Mouse (Mus musculus): ENCODE measurements around the gene Romo1. TPM values are rescaled to one million over a fixed set of nuclear protein-coding genes. Genes with fewer than 3 reads are reported as not detected.

Gene Romo1
- total RNA-seq, 4 experiments from 2014 or later, result 238 to 388 (median 304) TPM

DNA sequence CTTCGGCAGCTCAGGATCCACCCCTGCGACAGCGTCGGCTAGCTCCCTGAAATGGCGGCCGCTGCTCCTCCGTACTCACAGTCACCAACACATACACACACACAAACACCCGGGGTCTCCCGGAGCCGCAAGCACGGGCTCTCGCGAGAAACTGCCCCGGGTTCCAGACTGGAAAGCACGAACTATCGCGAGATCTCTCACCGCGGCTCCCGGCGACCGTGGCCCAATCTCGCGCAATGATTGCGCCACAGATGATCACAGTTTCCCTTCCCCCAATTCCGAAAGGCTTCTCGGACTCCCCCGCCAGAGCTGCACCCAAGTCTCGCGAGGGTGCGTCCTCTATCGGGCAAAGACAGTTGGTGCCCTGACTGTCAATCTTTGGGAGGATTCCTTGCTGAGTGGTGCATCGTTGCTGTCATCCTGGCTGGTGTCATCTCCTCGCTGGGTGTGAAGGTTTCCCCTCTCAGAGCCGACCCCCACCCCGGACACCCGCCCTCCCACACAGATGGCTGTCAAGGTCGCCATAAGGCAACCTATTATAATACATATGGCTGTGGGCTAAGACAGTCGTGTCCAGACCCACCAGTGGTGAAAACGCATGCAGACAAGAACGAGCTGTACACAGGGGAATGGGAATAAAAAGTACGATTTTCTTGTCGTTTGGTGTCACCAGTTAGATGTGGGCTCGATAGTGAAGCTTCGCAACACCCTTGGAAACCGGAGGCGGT, 36.4 kb downstream of the Romo1 start, which contains the start of gene Rbm39:
Rbm39 (minus strand) TSS at position 145 of the 728 bp plus-strand sequence.
- peak; percentile 99 for DNase-seq

DNA sequence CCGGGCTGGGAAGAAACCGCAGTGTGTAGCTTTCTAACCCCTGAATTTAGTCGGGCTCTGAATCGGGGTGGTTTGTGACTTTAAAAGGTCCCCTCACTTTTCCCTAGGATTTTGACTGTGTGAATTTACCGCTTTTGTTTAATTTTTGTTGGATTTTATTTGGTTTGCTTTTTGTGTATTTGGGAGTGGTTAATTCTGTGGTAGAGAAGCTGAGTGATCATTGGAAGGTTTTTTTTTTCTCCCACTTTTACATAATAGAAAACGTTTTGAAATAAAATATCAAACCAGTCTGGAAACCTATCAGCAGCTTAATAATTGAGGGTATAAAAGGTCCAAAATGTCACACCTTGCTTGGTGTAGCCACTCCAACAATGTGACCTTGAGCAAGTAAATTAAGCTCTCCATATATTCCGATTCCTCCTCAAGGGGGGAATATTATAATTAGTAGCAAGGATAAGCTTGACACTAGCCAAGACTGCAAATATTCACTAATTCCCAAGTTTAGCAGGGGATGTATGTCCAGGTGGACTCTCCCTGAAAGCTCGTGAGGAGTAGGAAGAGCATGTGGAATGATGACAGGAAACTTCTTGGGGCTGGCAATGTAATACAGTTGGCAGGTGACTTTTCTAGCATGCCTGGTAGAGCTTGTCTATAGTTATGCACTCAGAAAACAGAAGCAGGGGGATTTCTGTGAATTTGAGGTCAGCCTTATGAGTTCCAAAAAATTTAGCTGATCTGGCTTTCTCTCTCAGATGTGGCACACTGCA, 37.2 kb downstream of the Romo1 start:
- no peak for DNase-seq

DNA sequence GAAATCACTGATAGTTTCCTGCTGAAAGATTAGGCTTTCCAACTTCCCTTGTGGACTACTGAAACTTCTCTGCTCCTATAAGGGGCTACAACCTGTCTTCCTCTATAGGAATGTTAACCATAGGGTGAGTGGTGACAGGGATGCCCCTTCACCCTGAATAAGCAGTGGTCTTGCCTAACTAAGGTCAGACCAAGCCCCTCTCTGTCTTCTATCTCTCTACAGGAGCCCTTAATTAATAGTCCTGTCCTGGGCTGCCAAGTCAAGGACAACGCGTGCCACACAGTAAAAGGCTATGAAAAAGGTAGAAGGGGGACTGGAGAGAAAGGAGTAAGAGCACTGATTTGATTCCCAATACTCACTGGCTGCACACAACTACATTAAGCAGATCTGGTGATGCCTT, 37.8 kb downstream of the Romo1 start:
- DNase-seq, result no peak

DNA sequence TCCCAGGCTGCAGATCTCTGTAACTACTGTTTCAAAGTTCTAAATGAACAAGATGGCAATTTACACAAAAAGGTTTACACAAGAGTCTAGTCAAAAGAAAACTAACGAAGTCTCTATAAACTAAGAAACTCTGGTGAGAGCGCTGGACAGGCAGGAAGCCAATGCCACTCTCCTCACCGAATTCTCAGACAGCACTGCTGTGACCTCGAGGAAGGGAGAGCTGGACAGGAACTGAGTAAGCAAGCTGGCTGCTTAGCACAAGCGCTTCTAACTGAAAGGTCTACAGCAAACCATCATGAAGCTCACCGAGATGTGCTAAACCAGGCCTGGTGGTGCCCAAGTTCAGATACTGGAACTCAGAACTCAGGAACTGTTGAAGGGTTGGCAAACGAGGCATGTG, 45.4 kb downstream of the Romo1 start:
- DNase-seq, result peak; percentile 62

DNA sequence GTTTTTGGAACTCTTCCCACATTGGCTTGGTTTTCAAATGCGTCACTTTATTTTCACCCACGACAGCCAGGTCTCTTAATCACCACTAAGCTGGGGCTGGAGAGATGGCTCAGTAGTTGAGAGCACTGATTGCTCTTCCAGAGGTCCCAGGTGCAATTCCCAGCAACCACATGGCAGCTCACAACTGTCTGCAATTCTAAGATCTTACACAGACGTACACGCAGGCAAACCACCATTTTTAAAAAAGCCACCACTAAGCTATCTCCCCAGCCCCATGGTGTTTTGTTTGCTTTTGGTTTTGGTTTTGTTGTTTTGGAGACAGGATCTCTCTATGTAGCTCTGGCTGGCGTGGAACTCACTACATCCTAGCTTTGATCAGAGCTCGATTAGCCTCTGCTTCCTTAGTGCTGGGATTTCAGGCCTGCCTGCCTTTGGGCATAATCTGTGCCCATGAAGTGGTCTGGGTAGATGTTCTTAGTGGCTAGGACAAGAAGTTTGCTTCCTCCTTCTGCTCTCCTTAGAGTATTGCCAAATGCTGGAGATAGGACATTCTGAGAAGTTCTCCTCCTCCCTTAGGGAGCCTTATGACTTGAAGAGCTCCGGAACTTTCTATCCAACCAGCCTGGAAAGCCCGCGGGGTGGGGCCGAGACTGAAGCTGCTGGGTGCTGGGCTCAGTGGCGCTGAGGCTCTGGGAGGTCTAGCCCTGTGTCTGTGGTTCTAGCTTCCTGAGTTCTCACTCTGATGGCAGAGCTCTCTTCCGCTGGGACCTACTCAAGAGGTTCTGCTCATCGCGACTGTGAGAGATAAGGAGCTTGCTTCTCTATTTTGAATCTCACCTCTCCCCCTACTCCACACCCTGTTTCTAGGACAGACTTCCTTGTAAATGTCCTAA, 46.4 kb downstream of the Romo1 start:
- no peak for DNase-seq

DNA sequence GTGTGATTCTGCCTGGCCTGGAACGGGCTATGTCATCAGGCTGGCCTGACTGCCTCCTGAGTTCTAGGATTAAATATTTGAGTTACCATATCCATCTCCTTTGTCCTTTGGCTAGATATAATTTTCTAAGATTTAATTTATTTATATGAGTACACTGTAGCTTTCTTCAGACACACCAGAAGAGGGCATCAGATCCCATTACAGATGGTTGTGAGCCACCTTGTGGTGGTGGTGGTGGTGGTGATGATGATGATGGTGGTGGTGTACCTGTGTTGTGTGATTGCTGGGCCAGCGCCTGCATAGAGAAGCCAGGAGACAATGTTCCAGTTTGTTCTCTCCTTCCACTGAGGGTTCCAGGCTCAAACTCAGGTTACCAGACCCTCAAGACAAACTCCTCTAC, 47.7 kb downstream of the Romo1 start:
- DNase-seq, result no peak

DNA sequence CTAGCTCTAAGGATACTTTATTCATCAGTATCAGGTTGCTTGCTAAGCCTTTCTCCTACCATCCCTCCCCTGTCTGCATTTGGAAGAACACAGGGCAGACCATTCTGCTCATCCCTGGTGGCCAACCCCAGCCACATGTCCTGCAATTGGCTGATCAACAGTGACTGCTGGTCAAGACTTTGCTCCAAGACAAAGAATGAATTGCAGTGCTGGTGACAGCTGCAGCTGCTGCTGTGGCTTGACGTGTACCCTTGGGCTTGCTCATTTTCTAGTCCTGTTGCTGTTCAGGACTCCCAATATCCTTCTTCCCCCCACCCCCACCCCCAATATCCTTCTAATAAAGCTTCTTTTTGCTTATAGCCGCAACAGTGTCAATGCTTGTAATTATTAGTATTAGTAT, 48.2 kb downstream of the Romo1 start:
- DNase-seq, result no peak

DNA sequence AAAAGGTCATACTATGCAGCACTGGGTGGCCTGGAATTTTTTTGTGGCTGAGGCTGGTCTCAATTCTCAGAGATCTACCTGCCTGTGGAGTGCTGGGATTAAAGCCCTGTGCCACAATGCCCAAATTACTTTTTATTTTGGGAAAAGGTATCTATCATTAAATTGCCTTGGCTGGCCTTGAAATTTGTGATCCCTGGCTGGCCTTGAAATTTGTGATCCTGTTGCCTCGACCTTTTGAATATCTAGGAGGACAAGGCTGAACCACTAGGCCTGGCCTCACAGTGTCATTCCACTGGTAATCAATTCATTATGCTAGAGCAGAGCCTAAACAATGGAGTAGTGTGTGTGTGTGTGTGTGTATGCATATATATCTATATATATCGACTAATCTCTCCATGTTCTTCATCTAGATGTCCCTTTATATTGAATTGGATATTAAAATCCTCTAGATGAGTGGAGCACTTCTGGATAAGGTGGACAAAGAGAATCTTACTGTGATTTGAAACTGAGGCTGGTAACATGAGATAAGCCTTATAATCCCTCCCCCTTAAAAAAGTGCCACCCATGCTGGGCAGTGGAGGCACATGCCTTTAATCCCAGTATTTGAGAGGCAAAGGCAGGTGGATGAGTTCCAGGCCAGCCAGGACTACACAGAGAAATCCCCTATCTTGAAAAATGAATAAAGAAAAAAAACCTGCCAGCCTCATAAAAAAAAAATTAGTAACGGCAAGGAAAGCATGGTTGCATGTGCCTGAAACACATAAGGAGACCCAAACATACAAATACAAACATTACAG, 49.4 kb downstream of the Romo1 start:
- DNase-seq, result no peak

DNA sequence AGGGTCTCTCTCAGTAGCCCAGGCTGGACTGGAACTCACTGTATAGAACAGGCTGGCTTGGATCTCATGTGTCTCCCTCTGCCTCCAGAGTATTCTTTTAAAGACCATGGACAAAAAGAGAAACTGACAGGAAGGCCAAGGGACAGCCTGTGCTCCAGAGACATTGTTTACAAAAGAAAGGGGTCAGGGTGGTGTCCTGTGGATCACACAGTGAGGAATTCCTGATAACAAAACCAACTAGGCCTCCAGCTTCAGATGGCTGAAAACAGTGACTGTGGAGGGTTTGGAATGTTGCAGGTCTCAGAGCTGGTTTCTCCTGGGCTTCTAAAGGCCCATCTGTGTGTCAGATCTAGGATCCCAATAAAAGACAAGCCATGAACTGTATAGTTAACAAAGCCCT, 50.7 kb downstream of the Romo1 start:
- no peak for DNase-seq

Other genes with a start within 250 kb of the Romo1 start
- gene Uqcc1, start 213.7 kb upstream of the Romo1 start, total RNA-seq (2022), result 100 to 1,000 TPM; 123 to 147 (median 135) TPM
- gene Gm15557, start 203.3 kb upstream of the Romo1 start, total RNA-seq (2022), result not detected
- gene Gdf5, start 198.7 kb upstream of the Romo1 start, total RNA-seq (2022), result under 1 TPM; 0.18 to 0.77 (median 0.48) TPM
- gene Cep250, start 187.6 kb upstream of the Romo1 start, total RNA-seq (2022), result 10 to 100 TPM; 12.6 to 27.5 (median 19.7) TPM
- gene 6430550D23Rik, start 136.1 kb upstream of the Romo1 start, total RNA-seq (2022), result 1 to 10 TPM; 1.3 to 6.1 (median 3.5) TPM
- 100 to 1,000 TPM; 207 to 250 (median 232) TPM for gene Ergic3, start 136.0 kb upstream of the Romo1 start, total RNA-seq (2022)
- gene Fer1l4, start 91.1 kb upstream of the Romo1 start, total RNA-seq (2022), result not detected
- 1 to 10 TPM; 2.2 to 7.1 (median 4.4) TPM for gene Spag4, start 78.9 kb upstream of the Romo1 start, total RNA-seq (2022)
- gene Cpne1, start 32.1 kb upstream of the Romo1 start, total RNA-seq (2022), result 10 to 100 TPM; 45.5 to 63.4 (median 53.0) TPM
- 10 to 100 TPM; 18.9 to 39.2 (median 28.6) TPM for gene Rbm12, start 32.1 kb upstream of the Romo1 start, total RNA-seq (2022)
- gene Gm28036, start 16.9 kb upstream of the Romo1 start, total RNA-seq (2022), result 10 to 100 TPM; 18.9 to 32.6 (median 24.2) TPM
- gene Nfs1, start 147 bp downstream of the Romo1 start, total RNA-seq (2022), result 100 to 1,000 TPM in 2 of 4 experiments, 10 to 100 TPM in 2; 93.4 to 102 (median 100) TPM
- 100 to 1,000 TPM; 313 to 619 (median 423) TPM for gene Rbm39, start 36.2 kb downstream of the Romo1 start, total RNA-seq (2022)
- gene Phf20, start 52.4 kb downstream of the Romo1 start, total RNA-seq (2022), result 10 to 100 TPM; 44.2 to 79.9 (median 57.6) TPM
- 1 to 10 TPM; 2.4 to 5.1 (median 3.2) TPM for gene Cnbd2, start 168.3 kb downstream of the Romo1 start, total RNA-seq (2022)
- 100 to 1,000 TPM in 3 of 4 experiments, 10 to 100 TPM in 1; 98.3 to 137 (median 105) TPM for gene Scand1, start 168.7 kb downstream of the Romo1 start, total RNA-seq (2022)